Mouse (Mus musculus) right cerebral cortex, postnatal 10 days (tissue): ENCODE data around the gene D17Wsu92e.

Experiments
- DNase-seq, 2 experiments: peaks; one replicate each; pipeline ENCODE4 v3.0.0; 2021; ENCODE audit warnings: low spot score in 2 of 2

The D17Wsu92e gene

DNA sequence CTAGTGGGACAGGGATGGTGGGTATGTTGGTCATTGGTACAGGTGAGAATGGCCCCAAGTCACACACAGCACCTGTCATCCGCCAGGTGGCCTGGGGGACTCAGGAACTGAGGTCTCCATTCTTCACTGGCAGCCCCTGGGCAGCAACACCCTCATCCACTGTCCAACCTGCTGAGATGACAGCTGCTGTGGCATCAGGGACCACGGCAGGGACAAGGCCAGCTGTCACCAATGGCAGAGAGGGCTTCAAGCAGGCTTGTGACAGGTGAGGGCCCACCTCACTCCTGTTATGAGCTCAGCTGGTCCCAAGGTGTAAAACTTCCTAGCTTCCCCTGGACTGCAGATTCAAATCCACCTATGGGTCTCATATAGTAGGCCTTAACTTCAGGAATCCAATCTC lies 72.3 kb downstream of the D17Wsu92e start:
- no peak for DNase-seq

DNA sequence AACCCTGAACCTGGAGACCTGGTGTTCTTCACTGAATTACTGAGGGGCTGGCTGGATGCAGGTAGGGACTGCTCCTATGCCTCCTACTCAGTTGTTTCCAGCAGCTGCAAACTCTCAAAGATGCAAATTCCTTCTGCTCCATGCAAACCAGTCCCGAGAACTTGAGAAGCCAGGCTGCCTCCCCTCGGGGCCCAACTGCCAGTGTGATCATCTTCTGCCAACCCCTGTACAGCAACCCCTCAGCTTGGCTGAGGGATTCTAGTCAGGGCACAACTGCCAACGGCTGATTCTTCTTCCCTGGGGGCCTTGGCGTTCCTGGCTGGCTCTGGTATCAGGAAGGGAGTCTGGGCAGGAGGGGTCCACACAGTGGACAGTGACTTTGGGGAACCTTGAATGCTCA lies 74.0 kb downstream of the D17Wsu92e start:
- DNase-seq: no peak

DNA sequence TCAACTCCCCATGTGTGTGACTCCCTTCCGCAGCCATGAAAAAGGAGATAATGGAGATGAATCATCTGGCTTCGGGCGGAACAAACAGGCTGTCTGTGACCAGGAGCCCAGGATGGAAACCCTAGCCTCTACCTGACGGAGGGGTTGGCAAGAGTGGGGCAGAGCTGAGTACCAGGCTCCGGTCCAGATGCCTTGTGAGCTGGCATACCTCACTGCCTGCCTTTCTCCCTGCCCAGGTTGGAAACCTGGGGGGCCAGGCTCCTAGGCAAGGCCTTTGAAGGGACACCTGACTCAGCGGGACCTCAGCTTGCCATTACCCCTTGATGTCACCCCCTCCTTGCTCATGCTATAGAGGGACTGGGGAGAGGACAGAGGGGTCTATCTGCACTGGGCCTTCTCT lies 79.5 kb downstream of the D17Wsu92e start:
- DNase-seq: no peak

DNA sequence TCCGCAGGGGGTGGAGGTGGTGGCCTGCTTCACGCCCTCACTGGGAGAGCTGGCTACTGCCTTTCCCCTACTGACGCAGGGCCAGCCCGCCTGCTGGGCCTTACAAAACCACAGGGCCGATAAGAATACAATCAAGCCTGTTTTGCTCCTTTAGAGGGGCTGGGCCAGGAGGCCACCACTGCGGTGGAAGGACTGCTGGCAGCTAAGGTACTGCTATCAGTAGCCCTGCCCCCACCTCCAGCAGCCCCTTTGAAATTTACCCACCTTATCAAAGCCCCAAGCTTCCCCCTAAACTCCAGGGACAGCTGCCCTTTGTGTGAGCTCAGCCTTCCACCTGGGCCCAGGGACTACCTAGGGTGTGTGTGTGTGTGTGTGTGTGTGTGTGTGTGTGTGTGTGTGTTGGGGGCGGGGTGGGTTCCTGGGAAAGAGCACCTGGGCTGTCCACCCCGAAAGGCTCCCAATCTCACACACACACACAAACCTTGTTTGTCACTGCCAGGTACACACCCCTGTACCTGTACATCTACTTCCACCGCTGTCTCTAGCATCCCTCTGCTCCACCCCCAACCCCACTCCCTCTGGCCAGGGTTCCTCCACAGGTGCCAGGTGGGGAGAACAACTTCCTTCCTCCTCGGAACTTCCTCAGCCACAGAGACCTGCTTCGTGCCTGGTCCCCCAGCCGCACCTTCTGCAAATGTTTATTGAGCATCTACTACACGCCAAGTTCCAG lies 85.9 kb downstream of the D17Wsu92e start:
- DNase-seq: no peak

DNA sequence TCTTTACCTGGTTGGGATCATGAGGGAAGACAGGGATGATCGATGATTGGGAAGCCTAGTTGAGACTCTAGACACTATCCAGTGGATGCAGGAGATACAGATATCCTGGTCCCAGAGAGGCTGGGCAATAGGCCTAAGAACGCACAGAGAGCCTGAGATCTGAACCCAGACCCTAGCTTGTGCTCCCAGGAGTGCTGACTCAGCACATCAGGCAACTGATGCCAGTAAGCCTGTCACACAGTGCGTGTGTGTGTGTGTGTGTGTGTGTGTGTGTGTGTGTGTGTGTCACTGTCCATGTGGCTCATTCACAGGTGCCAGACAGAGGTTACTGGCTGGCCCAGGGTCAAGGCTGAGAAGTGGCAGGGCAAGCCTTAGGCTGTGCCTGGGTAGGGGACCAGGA lies 87.8 kb downstream of the D17Wsu92e start:
- DNase-seq: no peak

DNA sequence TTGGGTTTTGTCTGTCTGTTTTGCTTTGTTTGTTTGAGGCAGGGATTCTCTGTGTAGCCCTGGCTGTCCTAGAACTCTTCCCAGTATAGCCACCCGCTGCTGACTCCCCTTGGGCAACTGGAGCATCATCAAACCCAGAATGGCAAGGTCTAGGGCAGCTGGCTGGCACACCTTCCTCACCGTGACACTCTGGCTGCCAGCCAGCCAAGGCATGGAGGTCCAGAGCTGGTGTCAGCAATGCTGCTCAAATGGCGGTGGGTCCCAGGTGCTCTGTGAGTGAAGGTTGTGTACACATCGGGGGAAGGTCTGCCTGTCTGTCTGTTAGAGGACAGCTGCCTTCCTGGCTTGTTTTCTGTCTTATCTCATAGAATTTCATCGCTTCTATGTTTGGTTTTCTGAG lies 88.3 kb downstream of the D17Wsu92e start:
- no peak for DNase-seq

DNA sequence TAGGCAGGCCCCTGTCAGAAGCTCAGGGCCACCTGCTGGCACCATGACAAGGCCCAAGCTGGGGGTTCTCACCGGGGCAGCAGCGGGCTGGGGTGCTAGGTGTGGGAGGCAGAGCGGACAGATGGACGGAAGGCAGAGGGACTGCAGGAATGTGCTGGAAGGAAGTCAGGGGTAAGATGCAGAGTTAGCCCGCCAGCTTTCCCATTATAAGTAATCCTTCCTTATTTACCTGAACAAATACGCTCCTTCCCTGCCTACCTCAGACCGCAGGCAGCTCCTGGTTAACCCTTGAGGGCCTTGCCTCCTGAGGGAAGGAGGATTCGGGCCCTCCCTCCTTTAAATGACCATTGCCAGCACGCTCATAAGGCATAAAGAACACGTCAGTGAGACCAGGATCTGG lies 91.7 kb downstream of the D17Wsu92e start, which contains the start of gene Spdef:
Gene Spdef, minus strand, starts transcription at position 186 of the 400 bp plus-strand sequence.
- DNase-seq: no peak

DNA sequence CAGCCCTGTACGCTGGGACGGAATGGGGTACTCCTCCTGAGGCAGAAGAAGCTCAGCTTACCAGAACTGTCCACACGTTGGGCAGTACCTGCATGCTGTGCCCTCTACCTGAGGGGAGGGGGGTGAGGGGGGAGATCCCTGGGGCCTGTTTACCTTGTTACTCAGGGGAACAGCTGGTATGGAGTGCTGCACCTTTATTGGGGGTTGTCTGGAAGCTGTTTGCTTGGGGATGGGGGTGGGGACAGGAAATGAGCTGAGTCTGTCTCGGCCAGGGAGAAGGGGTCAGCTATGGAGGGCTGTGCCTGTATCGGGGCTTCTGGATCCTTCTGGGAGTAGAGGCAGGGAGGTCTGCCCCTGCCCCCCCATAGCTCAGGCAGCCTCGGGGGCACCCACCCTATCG lies 93.9 kb downstream of the D17Wsu92e start:
- no peak for DNase-seq

DNA sequence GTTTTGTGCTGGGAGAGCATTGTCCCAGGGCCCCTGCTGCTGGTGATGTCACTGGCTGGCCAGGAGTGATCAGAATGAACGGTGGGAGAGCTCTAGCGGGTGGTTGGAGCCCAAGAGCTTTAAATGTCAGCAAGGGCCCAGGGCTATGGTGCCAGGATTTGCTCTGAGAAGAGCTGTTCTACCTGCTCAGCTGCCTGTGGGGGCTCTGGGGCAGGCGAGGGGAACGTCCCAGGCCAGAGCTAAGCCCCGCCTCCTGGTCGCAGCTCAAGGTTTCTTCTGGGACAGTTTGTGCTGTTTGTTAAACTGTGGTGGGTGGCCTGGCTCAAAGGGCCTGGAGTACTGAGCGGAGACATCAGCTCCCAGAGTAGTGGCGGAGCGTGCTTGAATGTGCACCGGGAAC lies 95.0 kb downstream of the D17Wsu92e start:
- no peak for DNase-seq

DNA sequence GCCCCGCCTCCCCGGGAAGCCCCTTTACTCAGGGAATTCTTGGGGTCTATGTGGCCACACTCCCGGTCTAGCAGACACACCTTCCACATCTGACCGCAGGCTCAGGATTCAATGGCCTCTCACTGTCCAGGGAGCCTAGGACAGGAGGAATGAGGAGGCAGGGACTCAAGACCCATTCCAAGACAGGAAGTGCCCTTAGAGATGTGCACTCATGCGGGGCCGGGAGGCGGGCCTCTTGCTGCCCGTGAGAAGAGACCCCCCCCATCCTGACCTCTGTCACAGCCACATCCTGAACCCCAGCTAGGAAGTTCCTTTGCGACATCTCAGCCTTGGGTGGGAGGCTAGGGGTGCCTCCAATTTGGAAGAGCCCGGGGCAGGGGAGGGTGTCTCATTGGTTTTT lies 95.4 kb downstream of the D17Wsu92e start:
- no peak for DNase-seq

DNA sequence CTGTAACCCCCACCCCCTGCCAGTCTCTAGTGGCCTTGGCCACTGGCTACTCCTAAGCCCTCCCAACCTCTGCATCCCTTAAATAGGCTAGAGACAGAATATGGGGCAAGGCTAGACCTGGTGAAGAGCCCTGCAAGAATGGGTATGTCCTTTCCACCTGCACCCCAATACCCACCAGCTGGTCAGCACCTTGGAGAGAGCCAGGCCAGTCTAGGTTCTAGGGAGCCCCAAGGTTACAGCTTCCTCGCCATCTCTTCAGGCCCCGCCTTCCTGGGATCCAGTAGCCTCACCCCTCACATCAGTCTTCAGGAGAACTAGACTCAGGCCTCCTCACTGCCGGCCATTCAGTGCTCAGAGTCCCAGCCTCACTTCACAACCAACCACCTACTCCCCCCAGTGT lies 96.1 kb downstream of the D17Wsu92e start:
- DNase-seq: no peak

DNA sequence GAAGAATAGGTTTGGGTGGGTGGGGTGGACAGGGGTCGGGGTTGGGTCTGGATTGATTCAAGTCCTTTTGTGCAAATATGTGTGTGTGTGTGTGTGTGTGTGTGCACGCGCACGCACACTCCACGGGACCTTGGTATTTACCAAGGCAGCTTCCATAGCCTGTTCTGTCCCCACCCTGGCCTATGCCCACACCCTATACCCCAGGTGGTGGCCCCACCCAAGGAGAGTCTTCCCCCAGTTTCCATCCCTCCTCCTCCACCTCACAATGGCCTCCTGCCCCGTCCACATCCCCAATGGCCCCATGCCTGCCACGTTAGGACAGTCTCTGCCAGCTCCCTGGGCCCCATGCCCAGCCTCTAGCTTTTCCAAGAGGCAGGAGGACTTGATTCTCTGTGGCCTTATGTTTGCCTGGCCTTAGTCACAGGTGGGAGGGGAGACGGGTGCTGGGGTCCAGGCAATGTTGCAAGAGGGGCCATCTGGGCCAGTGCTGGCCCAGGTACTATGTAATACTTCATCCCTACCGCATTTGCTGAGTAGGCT lies 99.3 kb downstream of the D17Wsu92e start:
- peak; percentile 65 to 77 for DNase-seq

DNA sequence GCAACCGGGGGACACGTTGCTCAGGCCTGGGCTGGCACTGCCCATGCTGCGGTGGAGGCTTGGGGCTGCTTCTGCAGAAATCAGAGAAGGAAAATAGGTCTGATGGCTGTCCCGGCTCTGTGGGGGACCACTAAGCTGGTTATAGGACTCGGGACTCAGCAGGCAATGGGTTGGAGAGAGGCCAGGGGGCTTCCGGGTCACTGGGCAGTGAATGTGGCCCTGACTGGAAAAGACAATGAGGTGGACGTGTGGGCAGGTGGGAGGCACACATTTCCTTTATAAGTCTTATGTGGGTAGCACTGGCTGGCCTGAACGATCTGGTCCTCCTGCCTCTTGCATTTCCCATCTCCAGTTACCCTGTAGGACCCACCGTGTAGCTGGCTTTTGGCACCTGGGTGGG lies 100.1 kb downstream of the D17Wsu92e start:
- DNase-seq: no peak

DNA sequence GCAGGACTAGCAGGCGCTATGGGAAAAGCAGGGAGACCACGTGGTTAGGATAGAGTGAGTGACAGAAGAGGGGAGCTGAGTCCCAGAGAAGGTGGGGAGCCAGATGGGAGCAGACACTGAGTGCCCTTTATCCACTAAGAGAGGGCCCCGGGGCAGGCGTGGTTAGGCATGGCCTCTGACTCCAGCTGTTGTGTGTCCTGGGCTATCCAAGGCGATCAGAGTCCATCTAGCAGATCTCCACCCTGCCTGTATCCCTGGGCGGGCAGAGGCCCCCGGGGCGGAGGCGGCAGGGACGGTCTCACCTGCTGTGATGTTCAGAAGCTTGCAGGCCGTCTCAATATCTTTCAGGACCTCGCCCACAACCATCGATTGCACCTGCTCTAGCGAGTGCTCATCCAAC lies 100.8 kb downstream of the D17Wsu92e start:
- DNase-seq: no peak

DNA sequence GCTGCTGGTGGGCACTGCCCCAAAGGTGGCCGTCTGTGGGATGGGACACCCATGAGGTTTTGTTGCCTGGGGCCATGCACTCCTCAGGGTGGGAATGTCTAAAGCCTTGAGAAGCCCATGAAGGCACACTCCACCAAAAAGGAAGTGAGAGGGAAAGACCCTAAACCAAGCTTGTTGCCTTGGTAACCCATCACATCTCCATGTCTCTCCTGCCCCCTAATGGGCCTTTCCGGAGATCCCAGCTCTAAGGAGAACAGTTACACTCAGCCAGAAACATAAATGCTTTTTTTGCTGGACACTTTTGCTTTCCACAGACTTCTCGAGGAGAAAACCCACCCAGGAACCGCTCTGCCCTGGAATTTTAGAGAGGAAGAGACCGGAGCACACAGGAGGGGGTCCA lies 102.2 kb downstream of the D17Wsu92e start:
- peak; percentile 76 to 81 for DNase-seq

DNA sequence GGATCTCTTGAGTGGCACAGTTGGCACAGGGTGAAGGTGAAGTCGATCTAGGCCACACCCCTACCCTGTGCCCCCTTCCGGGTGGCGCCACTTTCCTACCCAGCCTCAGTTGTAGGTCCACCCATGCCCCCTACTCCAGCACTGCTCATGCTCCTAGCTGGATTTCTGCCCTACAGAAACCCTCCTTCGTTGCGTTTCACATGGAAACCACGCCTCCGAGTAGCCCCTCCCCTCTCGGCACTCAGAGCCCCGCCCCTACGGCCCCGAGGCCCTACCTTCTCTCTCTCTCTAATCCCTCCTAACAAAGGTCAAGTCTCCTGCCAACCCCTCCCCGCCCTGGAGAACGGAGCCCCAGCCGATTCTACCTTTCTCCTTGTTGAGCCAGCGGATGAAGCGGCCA lies 103.6 kb downstream of the D17Wsu92e start:
- no peak for DNase-seq

DNA sequence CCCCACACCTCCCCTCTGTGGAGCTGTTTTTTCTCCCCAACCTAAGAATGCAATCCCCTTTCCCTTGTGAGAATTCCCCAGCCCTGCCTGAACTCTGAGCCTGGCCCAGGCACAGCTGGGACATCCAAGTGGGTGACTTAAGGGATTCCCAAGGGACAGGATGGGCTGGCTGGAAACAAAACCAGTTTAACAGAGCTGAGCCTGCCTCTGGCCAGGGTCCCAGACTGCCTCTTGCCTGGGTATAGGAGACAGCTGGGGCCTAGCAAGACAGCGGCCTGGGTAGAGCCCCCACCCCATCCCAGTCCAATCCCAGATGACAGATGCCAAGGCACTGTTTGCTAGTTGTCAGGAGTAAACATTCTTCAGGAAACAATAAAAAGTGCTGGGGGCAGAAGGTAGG lies 107.6 kb downstream of the D17Wsu92e start:
- DNase-seq: no peak

DNA sequence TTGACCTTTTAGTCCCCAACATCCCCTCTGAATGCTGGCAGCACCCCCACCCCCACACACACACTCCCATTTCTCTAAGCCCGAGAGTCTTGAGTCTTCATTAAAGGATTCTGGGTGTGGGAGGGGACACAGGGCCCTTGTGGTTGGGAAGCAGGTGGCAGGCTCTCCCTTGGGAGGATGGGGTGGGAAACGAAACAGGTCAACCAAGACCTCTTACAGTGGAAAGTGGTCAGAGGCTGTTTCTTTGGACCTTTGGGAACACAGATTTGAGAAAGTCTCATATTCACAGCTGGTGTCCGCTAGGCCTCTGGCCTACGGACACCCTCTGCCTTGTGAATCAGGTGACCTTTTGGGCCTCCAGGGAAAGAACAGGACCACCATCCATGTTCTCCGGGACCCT lies 110.8 kb downstream of the D17Wsu92e start:
- DNase-seq: no peak

DNA sequence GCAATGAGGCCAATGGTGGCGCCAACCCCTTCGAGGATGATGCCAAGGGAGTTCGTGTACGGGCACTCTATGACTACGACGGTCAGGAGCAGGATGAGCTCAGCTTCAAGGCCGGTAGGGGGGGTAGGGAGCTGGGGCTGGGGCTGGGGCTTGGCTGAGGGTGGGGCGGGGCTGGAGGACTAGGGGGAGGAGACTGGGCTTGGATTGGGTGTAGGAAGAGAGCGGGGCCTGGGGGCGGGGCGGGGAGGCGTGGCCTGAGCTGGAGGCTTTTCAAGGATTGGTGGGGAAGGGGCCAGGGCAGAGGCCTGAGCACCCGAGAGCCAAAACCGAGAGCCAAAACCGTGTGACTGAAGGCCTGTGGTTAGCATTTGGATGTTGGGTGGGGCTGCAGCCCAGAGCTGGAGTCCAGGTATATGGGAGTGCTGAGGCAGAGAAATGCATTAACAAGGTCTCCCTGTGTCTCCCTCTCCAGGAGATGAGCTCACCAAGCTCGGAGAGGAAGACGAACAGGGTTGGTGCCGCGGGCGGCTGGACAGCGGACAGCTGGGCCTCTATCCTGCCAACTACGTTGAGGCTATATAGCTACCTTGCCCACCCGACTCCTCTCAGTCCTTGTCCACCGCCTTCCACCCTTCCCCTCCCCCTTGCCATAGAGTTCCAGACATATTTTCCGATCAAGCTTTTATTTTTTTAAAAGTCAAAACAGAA lies 112.3 kb downstream of the D17Wsu92e start:
- DNase-seq: peak in 1 of 2 experiments; percentile 76

DNA sequence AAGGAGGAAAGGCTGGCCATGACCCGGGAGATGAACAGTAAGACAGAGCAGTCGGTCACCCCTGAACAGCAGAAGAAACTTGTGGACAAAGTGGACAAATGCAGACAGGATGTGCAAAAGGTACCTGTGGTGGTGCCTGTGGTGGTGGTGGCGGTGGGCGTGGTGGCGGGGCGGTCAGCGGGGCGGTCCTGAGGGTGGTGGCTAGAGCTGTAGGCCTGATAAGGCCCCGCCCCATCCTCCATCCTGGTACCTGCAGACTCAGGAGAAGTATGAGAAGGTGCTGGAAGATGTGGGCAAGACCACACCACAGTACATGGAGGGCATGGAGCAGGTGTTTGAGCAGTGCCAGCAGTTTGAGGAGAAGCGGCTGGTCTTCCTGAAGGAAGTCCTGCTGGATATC lies 114.8 kb downstream of the D17Wsu92e start:
- DNase-seq: no peak

DNA sequence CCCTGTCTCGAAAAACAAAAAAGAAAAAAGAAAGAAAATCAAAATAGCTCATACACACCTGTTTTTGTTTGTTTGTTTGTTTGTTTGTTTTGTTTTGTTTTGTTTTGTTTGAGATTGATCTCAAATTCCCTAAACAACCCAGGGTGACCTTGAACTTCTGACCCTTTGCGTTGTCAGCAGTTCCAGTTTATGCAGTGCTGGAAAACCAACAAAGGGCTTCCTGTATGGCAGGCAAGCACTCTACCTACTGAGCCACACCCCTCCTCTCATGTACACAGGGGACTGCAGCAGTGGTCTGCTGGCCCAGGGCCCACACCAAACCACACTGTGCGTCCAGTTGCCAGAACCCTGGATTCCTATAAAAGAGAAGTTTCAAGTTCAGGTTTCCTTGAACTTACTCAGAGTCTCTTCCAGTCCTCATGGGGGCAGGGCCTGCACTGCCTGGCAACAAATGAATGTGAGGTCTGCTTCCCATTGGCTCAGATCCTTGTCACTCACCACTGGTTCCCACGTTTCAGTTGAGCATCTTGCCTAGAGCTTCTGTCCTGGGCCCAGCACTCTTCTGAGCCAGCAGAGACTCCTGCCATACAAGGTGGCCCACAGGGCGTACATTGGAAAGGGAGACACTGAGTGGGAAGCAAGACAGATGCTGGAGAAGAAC lies 116.4 kb downstream of the D17Wsu92e start:
- no peak for DNase-seq

DNA sequence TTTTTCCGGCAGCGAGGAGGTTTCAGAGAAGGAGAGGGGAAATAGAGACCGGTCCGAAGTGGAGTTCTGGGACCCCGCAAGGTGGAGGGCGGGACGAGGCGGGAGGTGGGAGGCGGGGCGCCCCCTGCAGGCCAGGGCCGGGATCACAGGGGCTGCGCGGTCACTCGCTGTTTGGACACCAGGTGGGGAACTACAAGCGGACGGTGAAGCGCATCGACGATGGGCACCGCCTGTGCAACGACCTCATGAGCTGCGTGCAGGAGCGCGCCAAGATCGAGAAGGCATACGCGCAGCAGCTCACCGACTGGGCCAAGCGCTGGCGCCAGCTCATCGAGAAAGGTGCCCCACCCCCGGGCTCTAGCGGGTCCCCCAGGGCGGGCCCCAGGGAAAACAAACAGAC lies 117.9 kb downstream of the D17Wsu92e start:
- no peak for DNase-seq

DNA sequence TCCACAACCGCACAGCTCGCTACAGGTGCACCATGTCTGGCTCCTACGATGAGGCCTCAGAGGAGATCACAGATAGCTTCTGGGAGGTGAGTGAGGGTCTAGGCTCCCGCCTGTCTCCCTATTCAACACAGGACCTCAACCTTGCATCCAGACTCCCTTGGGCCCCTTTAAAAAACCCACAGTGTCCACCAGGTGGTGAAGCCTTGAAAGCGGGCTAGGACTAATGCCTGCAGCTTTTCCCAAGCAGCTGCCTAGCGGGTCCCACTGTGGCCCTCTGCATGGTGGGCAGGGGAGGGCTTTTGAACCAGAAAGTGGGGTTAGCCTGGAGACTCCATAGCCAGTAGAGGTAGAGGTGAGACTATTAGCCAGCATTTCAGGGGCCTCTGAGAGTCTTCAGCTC lies 118.6 kb downstream of the D17Wsu92e start:
- no peak for DNase-seq
